Mouse (Mus musculus): ENCODE results near the gene Prep.

The Prep gene

DNA sequence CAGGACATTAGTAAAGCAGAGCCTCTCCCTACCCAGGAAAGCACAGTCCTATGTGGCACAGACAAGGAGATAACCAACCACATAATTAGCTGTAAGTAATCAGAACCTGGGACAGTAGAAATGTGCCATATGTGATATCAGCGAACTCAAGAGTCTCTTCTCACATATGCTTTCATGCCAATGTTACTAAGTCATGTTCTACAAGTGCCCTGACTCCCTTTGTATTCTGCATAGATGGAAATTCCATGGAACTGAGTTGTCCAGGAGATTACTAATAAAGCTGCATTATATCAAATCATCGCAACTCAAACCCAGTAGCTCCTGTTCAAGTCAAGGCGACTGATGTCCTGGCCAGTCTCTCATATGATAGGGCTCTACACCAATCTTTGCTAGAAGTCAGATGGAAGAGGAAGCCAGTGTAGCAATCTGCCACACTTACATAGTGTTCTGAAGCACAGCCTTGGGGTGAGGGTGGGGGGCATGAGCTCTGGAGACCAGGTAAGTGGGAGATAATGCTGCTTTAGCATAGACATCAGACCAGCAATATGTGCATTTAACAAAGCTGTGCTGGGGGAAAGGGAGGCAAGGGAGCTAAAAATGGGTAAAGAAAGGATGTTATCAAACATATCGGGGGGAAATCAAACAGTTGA is 113.8 kb downstream of the Prep start:
- DNase-seq (ENCODE audit: low read depth, low spot score), result no peak

DNA sequence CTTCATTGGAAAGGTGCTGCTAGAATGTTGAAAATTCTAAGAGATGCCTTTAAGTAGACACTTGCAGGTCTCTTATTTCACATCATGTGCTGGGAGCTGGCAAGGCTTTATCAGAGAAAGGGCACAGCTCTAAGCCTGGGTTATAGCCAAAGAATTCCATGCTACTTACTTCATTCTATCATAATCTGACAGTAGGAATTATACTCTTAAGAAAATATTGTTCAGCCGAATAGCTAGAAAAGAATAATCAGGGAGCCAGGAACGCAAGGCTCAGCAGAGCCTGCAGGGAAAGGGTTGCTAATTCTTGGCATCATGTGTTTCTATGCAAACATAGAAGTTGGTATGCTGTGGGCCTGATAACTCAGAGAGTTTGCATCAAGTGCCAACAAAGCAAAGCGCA is 114.3 kb downstream of the Prep start:
- no peak for DNase-seq (ENCODE audit: low read depth, low spot score)

DNA sequence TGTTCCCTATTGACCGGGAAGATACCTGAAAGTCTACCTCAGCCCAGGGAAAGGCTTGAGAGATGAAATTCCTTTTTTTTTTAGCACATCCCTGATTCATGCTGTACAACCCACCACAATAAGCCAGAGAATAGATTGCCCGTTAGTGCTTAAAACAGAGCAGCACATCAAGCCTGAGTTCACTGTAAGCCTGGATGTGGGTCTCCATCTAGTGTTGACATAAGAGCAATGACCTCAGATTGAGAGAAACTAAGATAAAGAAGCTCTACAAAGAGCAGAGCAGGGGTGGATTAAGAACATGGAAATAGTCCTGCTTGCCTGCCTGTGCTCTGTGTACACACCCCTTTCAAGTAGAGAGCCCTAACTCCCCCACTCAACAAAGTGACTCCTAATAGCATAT is 118.5 kb downstream of the Prep start:
- no peak for DNase-seq (ENCODE audit: low read depth, low spot score)

DNA sequence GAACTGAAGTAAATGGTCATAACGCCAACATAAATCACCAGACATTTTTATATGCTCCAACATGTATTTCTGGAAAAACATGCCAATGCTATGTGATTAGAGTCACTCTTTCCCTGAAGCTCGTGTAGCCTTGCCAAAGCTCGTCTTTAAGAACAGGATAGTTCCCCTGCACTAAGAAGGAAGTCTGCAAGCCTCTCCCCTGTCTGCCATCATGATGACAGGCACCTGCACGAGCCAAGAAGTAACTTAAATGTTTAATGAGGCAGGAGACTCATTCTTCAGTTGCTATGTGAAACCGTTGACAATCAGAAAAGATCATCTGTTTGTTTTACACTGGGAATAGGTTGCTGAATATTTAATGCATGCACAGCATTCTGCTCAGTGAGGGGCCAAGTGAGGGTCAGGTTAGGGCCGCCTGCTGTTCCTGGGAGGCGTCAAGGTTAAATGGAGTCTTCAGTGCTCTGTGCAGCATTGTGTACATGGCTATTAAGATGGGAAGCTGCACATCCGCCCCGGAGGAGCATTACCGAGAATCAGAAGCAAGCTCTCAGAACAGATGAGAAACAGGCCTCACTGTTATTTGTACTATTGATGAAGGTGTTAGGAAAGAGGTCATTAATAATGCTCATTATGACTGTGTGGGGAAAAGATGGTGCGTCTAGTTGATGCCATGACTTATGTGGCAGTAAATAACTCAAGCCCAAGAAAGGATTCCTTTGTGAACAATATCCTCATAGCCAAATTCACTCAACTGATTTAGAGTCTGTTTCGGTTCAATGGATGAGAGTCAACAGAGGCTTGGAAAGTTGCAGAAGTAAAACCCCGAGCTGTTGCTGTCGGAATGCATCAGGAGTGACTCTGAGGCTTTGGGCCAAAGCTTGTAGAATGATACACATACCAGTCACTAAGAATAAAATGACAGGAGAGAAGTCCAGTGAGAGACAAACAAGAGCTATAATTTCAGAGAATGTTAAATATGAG is 126.6 kb downstream of the Prep start:
- no peak for DNase-seq (ENCODE audit: low read depth, low spot score)

GRCm38 (mm10) chr10:45194531-45194930 is 127.5 kb downstream of the Prep start:
- no peak for DNase-seq (ENCODE audit: low read depth, low spot score)

- no peak for DNase-seq (ENCODE audit: low read depth, low spot score)
Observed at GRCm38 (mm10) chr10:45204582-45204981, 137.6 kb downstream of the Prep start.

- DNase-seq (ENCODE audit: low read depth, low spot score), result no peak
Observed at GRCm38 (mm10) chr10:45210201-45210600, 143.2 kb downstream of the Prep start.

DNA sequence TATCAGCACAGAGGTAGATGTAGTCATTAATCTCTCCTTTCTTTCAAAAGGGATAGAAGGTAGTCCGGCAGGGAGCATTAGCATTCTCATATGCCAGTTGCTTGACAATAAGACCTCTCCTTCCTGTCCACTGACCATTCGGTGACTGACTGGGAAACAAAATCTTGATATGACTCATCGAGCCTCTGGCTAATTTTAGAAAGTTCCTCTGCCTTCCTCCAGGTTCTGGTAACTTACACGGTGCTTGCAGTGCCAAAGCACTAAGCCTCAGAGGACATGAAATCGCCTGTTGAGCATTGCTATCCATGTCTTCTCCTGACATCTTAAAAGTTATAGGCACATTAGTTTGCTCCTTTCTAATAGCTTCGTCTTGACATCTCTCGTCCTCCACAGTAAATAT is 149.7 kb downstream of the Prep start:
- DNase-seq (ENCODE audit: low read depth, low spot score), result peak; percentile 86

Measured in skeletal muscle tissue, adult 2 months (tissue).